Mouse (Mus musculus): ENCODE measurements around the gene Flt3. TPM values are rescaled to one million over a fixed set of nuclear protein-coding genes. Genes with fewer than 3 reads are reported as not detected.

The Flt3 gene
- polyA plus RNA-seq, 1 experiment, result 1.4 TPM

- DNase-seq, result no peak
- H3K4me1 ChIP-seq (ENCODE audit: control insufficient read depth, insufficient read depth, low read length), result peaks cover 47% of the 10 kb centered on the region
- H3K4me3 ChIP-seq (replicated peaks; ENCODE audit: extremely low read depth, low read depth, low read length), result no peak overlapping the region
- TF ChIP-seq POLR2A (IDR thresholded peaks at IDR 0.05; ENCODE audit: borderline replicate concordance, extremely low read depth, low read depth, low read length) (no peak), CTCF (IDR thresholded peaks at IDR 0.05; ENCODE audit: insufficient read depth, low read length) (no peak)
- 26% methylated on average over 2 of the region's 2 CpGs for WGBS
Measured at GRCm38 (mm10) chr5:147435751-147436150, 35.5 kb upstream of the Flt3 start.

DNA sequence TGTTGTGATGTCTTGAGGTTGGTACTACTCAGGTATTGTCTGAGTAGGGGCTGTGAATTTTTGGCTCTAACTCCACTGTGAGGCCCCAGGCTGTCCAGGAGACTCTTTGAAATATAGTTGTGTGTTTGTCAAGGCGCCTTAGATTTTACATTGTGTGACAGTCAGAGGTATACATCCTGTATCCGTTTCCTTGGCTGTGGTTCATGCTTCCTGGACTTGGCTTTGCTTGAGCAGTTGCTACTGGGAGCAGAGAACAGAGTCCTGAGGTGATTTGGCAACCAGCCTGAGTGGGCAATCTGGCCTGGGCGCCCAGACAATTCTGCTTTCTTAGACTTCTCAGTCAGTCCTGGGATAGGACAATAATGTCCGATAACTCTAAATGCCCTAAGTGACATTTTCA, 34.9 kb upstream of the Flt3 start:
- 16% methylated on average over 4 of the region's 4 CpGs for WGBS
- H3K4me1 ChIP-seq (ENCODE audit: control insufficient read depth, insufficient read depth, low read length), result peaks cover 47% of the 10 kb centered on the region
- DNase-seq, result peak; percentile 32

GRCm38 (mm10) chr5:147432927-147433326, 32.6 kb upstream of the Flt3 start:
- 76% methylated on average over 8 of the region's 8 CpGs for WGBS

More for the DNA sequence above, 34.9 kb upstream of the Flt3 start:
- H3K4me3 ChIP-seq (replicated peaks; ENCODE audit: extremely low read depth, low read depth, low read length), result no peak overlapping the region
- TF ChIP-seq POLR2A (IDR thresholded peaks at IDR 0.05; ENCODE audit: borderline replicate concordance, extremely low read depth, low read depth, low read length), result no peak
- no peak for TF ChIP-seq CTCF (IDR thresholded peaks at IDR 0.05; ENCODE audit: insufficient read depth, low read length)

DNA sequence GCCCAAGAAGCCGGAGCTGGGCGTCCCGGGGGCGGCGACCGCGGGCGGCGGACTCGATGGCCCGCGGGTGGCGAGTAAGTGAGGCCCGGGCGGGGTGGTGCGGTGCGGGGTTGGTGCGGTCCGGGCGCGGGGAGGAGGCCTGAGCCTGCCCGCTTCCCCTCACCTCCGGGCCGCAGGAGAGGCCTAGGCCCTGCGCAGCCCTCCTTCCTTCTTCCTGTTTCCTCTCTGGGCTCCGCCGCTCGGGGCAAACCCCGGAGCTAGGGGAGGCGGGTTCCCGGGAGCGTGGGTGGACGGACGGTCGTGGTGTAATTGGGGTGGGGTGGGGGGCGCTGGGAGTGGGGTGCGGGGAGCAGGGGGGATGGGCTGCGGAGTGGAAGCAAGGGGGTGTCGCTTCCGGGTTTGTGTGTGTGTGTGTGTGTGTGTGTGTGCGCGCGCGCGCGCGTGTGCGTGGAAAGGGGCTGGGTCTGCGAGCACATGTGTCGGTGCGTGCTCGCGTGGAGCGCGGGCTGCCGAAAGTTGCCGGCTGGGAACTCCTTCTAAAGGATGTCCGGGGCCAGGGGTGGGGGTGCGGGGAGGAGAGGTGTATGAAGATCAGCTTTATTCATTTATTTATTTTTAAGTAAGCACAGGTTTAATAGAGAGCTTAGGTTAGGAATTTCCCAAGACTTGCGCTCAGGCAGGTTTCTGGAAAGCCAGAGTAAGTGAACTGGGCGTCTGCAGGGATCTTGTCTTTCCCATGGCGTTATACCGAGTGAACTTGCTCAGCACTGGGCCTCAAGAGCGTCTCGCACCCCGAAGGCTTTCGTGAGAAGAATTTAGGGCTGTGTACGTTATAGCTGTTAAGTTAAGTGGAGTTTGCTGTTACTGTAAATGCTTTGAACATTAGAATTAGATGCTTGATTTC, 30.9 kb upstream of the Flt3 start:
- Histone ChIP-seq H3K4me3 (replicated peaks; ENCODE audit: extremely low read depth, low read depth, low read length) (peak overlapping the region; percentile 89), H3K4me1 (ENCODE audit: control insufficient read depth, insufficient read depth, low read length) (peaks cover 30% of the 10 kb centered on the region)
- WGBS, result under 1% methylated on average over 56 of the region's 68 CpGs
- peak; percentile 72 for DNase-seq
- TF ChIP-seq POLR2A (IDR thresholded peaks at IDR 0.05; ENCODE audit: borderline replicate concordance, extremely low read depth, low read depth, low read length) (peak; percentile 16; the same call in 1 of the 2 replicates), CTCF (IDR thresholded peaks at IDR 0.05; ENCODE audit: insufficient read depth, low read length) (no peak)

More at GRCm38 (mm10) chr5:147432927-147433326, 32.6 kb upstream of the Flt3 start:
- no peak for DNase-seq
- no peak for TF ChIP-seq POLR2A (IDR thresholded peaks at IDR 0.05; ENCODE audit: borderline replicate concordance, extremely low read depth, low read depth, low read length)
- no peak for TF ChIP-seq CTCF (IDR thresholded peaks at IDR 0.05; ENCODE audit: insufficient read depth, low read length)
- peak overlapping the region; percentile 1 for H3K4me3 ChIP-seq (replicated peaks; ENCODE audit: extremely low read depth, low read depth, low read length)
- H3K4me1 ChIP-seq (ENCODE audit: control insufficient read depth, insufficient read depth, low read length), result peaks cover 41% of the 10 kb centered on the region

DNA sequence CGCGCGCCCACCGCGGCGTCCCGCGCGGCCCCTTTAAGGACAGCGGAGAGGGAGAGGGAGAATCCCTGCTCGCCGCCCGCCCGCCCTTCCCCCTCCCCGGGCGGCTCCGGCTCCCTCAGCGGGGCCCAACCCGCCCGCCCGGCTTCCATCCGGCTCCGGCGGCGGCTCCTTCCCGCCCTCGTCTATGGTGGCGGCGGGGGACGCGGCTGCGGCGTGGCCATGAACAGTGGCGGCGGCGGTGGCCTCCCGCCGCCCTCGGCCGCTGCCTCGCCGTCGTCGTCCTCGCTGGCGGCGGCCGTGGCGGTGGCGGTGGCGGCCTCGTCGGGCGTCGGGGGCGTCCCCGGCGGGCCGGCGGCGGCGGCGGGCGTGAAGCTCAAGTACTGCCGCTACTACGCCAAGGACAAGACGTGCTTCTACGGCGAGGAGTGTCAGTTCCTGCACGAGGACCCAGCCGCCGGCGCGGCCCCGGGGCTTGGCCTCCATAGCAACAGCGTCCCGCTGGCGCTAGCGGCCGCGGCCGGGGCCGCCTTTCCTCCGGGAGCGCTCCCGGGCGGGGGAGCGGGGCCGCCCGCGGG, 30.2 kb upstream of the Flt3 start:
- Histone ChIP-seq H3K4me1 (ENCODE audit: control insufficient read depth, insufficient read depth, low read length) (peaks cover 25% of the 10 kb centered on the region), H3K4me3 (replicated peaks; ENCODE audit: extremely low read depth, low read depth, low read length) (peak overlapping the region; percentile 89)
- peak; percentile 59 for DNase-seq
- TF ChIP-seq CTCF (IDR thresholded peaks at IDR 0.05; ENCODE audit: insufficient read depth, low read length), result no peak
- TF ChIP-seq POLR2A (IDR thresholded peaks at IDR 0.05; ENCODE audit: borderline replicate concordance, extremely low read depth, low read depth, low read length), result no peak
- under 1% methylated on average over 61 of the region's 91 CpGs for WGBS

DNA sequence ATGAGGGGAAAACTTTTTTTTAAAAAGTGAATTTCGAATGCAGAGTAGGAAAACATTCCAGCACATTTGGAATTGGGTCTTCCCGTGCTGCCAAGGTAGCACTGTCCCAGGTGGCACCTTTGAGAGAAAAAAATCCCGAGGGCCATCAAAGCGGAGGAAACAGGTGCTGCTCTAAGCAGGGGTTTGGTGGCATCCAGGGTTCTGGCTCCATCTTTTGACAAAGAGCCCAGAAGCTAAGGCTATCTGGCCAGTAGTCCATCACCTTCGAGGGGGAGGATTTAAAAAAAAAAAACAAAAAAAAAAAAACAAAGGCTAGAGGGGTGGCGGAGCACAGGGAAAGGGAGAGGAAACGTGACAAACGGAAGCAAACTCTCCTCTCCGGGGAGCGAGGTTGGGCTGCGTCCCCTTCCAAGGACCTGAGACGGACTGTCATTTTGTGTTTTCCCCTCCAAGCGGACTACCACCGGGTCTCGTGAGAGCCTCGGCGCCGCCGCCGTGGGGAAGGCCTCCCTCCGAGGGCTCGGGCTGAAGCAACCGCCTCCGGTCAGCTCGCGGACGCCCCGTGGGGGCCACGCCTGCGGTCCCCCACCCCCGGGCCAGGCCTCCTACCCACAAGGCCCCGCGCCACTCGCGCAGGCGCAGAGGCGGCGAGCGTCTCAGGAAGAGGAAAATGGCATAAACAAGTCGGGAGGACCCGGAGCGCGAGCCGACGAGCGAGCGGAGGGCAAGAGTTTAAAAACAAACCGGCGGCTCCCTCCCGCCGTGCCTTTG, 29.4 kb upstream of the Flt3 start, which contains the start of gene Pan3:
Gene Pan3, plus strand, starts transcription at position 627 of the 771 bp plus-strand sequence.
- no peak for TF ChIP-seq CTCF (IDR thresholded peaks at IDR 0.05; ENCODE audit: insufficient read depth, low read length)
- TF ChIP-seq POLR2A (IDR thresholded peaks at IDR 0.05; ENCODE audit: borderline replicate concordance, extremely low read depth, low read depth, low read length), result peak; percentile 93; the same call in 1 of the 2 replicates
- Histone ChIP-seq H3K4me3 (replicated peaks; ENCODE audit: extremely low read depth, low read depth, low read length) (peak within 1 kb of the TSS; percentile 89), H3K4me1 (ENCODE audit: control insufficient read depth, insufficient read depth, low read length) (peaks cover 18% of the 10 kb centered on the region)
- DNase-seq, result peak; percentile 96
- WGBS, result under 1% methylated on average over 51 of the region's 51 CpGs

- DNase-seq, result no peak
- WGBS, result 44% methylated on average over 4 of the region's 4 CpGs
Measured at GRCm38 (mm10) chr5:147426048-147426805, 25.9 kb upstream of the Flt3 start.

DNA sequence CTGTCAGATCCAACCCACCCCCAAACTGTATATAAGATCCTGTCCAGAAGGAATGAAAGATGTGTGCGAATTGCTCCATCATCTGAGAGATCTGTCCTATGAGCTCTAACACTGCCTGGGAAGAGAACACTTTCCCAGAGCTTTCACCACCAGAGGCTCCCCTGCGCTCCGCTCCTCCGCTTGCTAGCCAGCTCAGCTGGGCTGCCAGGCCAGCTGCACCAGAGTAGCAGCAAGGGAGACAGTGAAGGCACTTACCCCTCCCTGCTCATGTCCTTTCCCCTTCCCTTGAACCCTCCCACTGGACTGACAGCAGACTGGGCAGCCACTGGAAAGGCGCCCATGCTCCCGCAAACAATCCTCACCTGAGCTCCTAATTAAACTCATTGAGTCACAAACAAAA, 23.3 kb upstream of the Flt3 start:
- 33% methylated on average over 6 of the region's 6 CpGs for WGBS
- H3K4me1 ChIP-seq (ENCODE audit: control insufficient read depth, insufficient read depth, low read length), result no peaks in the 10 kb centered on the region
- no peak for TF ChIP-seq POLR2A (IDR thresholded peaks at IDR 0.05; ENCODE audit: borderline replicate concordance, extremely low read depth, low read depth, low read length)
- TF ChIP-seq CTCF (IDR thresholded peaks at IDR 0.05; ENCODE audit: insufficient read depth, low read length), result no peak
- DNase-seq, result no peak
- H3K4me3 ChIP-seq (replicated peaks; ENCODE audit: extremely low read depth, low read depth, low read length), result no peak overlapping the region

More at GRCm38 (mm10) chr5:147426048-147426805, 25.9 kb upstream of the Flt3 start:
- Histone ChIP-seq H3K4me1 (ENCODE audit: control insufficient read depth, insufficient read depth, low read length) (no peaks in the 10 kb centered on the region), H3K4me3 (replicated peaks; ENCODE audit: extremely low read depth, low read depth, low read length) (no peak overlapping the region)
- TF ChIP-seq POLR2A (IDR thresholded peaks at IDR 0.05; ENCODE audit: borderline replicate concordance, extremely low read depth, low read depth, low read length), result no peak
- no peak for TF ChIP-seq CTCF (IDR thresholded peaks at IDR 0.05; ENCODE audit: insufficient read depth, low read length)

Data from lung, adult 2 months (tissue).